Mouse (Mus musculus): Measurements from ENCODE around the gene Fgfr2.

The Fgfr2 gene

GRCm38 (mm10) chr7:131608049-131608448 lies 1515.1 kb downstream of the Fgfr2 start:
- no peak for DNase-seq (ENCODE audit: low spot score)

GRCm38 (mm10) chr7:131605481-131605880 lies 1517.7 kb downstream of the Fgfr2 start:
- DNase-seq (ENCODE audit: low spot score), result no peak

- DNase-seq (ENCODE audit: low spot score), result no peak
Observed at GRCm38 (mm10) chr7:131604946-131605345, 1518.2 kb downstream of the Fgfr2 start.

DNA sequence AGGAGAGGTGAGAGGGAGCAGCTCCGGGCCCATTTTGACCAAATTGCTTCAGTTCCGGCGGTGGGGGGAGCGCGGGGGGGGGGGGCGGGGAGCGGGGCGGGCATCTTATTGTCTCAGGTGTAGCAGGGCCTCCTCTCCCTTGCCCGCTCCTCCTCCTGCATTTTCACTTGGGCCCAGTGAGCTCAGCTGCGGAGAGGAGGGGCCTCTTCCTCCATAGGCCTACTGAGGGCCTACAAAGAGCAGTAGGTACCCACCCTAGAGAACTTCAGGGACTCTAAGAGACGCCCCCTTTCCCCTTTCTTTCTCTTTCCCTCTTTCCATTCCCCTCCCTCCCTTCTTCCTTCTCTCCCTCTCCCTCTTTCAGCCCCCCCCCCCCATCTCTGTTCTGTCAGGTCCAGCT lies 1520.0 kb downstream of the Fgfr2 start:
- no peak for DNase-seq (ENCODE audit: low spot score)

DNA sequence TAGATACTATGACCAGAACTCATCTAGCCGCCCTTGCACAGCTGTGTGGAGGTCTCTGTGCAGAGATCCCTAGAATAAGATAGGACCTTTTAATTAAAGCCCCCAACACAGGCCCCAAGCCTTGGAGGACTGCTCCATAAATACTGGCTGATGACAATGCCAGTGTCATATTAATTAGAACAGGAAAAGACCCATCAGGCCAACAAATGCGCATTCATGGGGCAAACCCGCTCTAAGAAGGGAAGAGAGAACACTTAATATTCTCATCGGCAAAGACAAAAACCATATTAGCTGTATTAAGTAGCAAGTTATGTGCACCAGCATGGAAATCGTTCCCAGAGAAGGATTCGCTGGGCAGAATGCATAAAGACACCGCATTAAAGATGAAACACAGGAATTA lies 1521.0 kb downstream of the Fgfr2 start:
- DNase-seq (ENCODE audit: low spot score), result no peak

DNA sequence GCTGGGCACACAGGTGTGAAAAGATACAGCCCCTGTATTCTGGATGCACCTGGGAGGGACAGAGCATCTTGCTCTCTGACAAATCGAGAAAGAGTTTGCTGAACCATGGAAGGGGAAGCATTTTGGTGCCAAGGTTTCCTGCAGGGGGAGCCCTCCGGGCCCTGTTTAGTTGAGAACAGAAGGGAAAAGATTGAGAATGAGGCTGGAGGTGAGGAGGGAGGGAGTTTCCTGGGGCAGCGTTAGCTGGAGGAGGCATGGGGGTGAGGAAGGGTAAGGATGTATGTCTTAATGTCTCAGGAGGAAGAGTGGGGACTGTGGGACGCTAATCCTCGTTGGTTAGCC lies 1524.7 kb downstream of the Fgfr2 start:
- no peak for DNase-seq (ENCODE audit: low spot score)

DNA sequence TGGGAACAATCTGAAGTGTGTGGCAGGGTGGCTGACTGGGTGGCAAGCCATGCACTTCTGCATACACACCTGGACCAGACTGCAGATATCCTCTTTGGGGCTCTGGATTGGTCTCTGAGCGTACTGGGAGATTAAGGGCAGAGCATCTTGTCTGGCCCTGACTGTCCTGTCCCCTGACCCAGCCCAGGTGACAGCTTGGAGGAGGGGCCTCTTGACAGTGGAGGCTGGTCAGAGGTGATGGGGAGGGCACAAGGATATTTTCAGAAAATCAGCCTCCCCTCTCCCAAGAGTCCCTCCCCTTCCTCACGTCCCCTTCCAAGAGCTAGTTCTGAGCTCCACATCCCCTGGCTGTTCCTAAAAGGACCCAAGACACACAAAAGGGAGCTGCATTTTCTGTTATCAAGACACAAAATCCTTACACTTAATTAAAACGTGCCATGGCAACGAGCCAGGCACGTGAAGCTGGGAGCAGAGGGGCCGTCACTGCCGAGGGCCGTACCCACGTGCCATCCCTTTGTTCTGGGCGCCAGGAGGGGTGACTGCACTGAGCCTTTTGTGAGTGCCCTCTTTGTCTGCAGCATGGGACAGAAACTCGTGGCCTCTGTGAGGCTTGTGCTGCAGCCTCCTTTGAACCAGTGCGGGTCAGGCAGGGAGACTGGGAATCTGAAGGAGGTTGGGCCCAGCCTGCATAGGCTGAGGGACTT lies 1525.2 kb downstream of the Fgfr2 start:
- DNase-seq (ENCODE audit: low spot score), result no peak

DNA sequence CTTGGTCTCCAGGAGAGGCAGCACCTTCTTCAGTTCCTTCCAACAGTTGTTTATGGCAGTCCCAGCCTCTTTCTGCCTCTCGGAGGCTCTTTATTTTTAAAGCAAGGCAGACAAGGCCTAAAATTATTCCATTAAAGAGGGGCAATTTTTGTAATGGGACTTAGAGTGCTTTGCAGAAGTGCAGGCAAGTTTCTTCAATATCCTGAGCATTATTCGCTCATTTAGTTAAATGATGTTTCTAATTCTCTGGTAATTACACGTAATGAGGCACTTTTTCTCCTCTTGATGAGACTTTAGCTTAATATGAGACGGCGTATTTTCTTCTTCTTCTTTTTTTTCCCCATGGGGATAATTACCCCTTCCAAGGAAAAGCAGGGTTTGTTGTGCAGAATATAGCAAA lies 1537.6 kb downstream of the Fgfr2 start:
- DNase-seq (ENCODE audit: low spot score), result no peak

- DNase-seq (ENCODE audit: low spot score), result no peak
Observed at GRCm38 (mm10) chr7:131582178-131582577, 1541.0 kb downstream of the Fgfr2 start.

DNA sequence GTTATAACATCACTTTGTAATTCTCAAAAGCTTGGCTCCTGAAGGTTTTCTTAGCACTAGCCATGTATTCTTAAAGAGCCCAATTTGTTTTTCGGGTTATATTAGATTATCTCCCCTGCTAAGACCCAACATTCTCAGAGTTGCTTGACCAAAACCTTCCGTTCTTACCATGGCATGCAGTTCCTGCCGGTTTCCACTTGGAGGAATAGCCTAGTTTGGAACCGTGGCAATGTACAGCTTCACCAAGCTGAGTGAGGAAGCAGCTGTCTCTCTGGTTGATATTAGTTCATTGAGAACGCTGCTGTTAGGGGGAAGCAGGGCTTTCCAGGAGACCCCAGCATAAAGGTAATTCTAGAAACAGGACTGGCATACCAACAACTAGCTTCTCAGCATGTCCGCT lies 1547.9 kb downstream of the Fgfr2 start:
- DNase-seq (ENCODE audit: low spot score), result no peak

DNA sequence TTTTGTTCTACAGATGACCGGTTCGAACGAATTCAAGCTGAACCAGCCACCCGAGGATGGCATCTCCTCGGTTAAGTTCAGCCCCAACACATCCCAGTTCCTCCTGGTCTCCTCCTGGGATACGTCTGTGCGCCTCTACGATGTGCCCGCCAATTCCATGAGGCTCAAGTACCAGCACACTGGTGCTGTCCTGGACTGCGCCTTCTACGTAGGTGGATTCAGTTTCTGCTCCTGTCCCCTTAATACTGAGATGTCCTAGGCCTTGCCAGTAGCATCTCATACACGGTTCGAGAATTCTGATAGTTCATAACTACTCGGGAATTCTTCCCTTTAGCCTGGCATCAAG lies 1562.5 kb downstream of the Fgfr2 start:
- DNase-seq (ENCODE audit: low spot score), result no peak

- peak; percentile 93 for DNase-seq (ENCODE audit: low spot score)
Observed at GRCm38 (mm10) chr7:131559986-131560696, 1563.0 kb downstream of the Fgfr2 start, which contains the start of gene Bub3. Gene Bub3 (plus strand): TSS chr7:131560222.

GRCm38 (mm10) chr7:131557751-131558150 lies 1565.4 kb downstream of the Fgfr2 start:
- DNase-seq (ENCODE audit: low spot score), result no peak

DNA sequence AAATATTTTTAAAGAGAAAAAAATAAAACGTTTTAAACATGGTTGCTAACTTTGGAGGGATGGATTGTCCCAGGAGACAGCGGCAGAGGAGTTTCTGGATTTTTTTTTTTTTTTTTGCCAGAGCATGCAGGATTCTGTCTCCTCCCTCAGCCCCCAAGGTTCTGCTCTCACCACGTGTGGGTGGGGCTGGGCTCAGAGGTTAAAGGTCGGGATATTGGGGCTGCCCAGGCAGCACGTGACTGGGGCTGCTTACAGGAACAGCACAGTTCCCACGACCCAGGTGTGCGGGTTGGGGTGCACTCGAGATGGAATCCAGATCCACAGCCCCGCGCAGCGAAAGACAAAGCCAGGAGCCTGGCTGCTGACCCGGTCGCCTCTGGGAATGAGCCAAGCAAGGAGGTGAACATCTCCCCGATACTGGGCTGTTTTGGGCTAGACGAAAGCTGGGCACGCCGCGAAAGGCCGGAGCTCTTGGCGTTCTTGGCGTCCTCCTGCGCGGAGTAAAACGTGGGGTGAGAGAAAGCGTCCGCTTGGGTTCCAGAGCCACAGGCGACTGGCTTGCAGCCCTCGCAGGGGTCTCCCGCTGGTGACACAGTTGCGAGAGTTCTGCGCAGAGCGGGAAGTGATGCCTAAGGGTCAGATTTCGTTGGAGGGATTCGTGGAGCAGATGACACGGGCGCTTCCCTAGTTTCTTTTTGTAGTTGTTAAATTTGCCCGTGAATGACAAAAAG lies 1566.4 kb downstream of the Fgfr2 start:
- no peak for DNase-seq (ENCODE audit: low spot score)

GRCm38 (mm10) chr7:131556116-131556515 lies 1567.0 kb downstream of the Fgfr2 start:
- no peak for DNase-seq (ENCODE audit: low spot score)

DNA sequence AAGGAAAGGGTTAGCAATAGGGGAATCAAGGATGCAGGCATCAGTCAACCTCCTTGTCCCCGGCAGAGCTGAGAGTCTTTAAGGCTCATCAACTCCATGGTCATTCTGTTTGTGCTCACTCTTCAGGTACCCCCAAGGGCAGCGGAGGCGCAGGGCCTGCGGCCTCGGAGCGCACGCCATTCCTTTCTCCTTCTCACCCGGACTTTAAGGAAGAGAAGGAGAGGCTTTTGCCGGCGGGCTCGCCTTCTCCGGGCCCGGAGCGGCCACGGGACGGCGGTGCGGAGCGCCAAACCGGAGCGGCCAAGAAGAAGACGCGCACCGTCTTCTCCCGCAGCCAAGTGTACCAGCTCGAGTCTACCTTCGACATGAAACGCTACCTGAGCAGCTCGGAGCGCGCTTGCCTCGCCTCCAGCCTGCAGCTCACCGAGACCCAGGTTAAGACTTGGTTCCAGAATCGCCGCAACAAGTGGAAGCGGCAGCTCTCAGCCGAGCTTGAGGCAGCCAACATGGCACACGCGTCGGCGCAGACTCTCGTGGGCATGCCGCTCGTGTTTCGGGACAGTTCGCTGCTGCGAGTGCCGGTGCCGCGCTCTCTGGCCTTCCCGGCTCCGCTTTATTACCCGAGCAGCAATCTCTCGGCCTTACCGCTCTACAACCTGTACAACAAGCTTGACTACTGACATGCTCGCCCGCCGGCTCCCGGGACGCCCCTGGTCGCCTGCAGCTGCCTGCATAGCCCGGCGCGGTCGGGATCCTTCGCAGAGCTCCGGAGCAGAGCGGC lies 1567.7 kb downstream of the Fgfr2 start:
- DNase-seq (ENCODE audit: low spot score), result no peak

DNA sequence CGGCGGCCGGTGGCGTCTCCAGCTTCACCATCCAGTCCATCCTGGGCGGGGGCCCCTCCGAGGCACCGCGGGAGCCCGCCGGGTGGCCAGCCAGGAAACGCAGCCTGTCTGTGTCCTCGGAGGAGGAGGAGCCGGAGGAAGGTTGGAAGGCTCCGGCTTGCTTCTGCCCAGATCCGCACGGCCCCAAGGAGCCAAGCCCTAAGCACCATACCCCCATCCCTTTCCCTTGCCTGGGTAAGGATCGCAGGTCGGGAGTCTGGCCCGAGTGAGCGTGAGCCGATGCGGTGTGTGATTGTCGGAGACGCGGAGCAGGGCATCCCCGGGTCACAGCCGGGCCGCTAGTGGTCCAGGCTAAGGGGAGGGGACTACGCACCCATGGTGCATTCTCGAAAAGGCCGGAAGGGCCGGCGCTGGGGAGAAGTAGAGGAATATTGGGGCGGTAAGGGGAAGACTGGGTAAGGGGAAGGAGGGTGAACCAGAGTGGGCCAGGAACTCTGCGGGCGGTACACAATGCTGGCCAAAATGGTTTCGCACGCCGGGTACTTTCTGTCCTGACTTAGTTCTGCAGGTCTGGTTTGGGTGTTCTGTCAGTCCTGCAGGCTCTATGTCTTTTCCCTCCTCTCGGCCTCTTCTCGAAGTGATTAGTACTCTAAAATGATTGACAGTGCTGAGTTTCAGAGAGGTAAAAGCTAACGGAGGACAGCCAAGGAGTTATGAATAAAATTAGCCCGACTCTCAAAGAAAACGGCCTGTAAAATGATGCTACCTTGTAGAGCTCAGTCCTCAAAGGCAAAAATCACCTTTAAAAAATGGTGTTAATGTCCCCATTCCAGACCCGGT lies 1568.6 kb downstream of the Fgfr2 start:
- DNase-seq (ENCODE audit: low spot score), result no peak

DNA sequence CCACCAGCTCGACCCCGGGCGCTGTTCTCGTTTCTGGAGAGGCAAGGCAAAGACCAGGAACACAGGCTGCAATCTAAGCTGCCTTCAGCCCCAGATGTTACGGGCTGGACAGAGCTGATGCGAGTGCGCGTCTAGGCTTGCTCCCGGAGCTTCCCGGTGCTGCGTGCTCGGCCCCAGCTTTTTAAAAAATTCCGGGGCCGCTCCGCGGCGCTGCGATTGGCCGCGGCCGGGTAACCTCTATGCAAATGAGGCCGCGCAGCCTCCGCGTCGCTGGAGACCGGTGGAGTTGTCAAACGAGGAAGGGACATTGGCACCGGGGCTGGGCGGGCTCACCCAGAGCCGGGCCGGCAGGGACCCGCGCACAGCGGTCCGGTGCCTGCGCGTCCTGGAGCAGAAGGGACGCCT lies 1569.4 kb downstream of the Fgfr2 start:
- no peak for DNase-seq (ENCODE audit: low spot score)

GRCm38 (mm10) chr7:131552781-131553180 lies 1570.4 kb downstream of the Fgfr2 start:
- DNase-seq (ENCODE audit: low spot score), result no peak

DNA sequence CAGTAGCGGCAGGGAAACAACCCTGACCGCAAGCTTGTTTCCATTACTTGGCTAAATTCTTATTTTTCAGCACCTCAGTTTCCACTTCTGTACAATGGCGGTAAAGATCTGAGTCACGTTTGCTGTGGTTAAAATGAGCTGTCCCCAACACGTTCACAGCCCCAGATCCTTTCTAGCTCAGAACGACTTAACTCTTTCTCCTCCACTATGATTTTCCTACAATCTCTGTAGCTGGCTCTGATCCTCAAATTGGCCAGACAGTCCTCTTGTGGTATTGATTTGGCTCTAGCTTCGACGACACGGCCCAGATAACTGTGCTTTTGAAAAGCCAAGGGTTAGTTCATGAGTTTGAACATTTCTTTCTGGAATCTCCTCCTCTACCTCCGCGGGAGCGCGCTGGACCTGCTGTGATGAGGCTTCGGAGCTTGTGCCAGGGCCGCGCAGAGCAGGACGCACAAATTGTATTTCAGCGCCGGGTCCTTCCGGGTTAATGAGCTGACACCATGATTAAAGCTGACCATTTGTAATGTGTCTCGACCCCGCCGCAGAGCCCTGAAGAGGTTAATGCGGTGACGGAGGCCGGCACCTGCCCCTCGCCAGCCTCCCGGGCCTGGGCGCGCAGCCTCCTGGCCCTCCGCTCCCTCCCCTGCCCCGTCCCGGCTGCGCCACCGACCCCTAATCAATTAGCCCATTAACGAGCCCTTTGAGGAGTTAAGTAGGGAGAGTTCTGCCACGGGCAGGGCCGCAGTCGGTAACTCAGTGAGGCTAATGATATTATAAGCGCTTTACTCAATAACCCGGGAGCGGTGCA lies 1571.0 kb downstream of the Fgfr2 start:
- DNase-seq (ENCODE audit: low spot score), result no peak

GRCm38 (mm10) chr7:131551471-131551870 lies 1571.7 kb downstream of the Fgfr2 start:
- no peak for DNase-seq (ENCODE audit: low spot score)

Measured in adipocyte (in vitro differentiated cells).